Mouse (Mus musculus) lung, adult 2 months (tissue): ENCODE measurements around the gene Fgf15. TPM values are rescaled to one million over a fixed set of nuclear protein-coding genes. Genes with fewer than 3 reads are reported as not detected.

ENCODE experiments used
- DNase-seq: peaks from one replicate; pipeline ENCODE4 v3.0.0; 2022
- H3K4me1 ChIP-seq: fragments of 200-500 bp; 2 replicates; pipeline ENCODE4 v1.6.1; 2011; ENCODE audit warnings: low read length; ENCODE audit not compliant: control insufficient read depth, insufficient read depth
- H3K4me3 ChIP-seq: fragments of 200-500 bp; replicated peaks from 2 replicates; pipeline ENCODE3; 2011; ENCODE audit warnings: low read depth, mild to moderate bottlenecking, control low read depth, low read length; ENCODE audit errors: extremely low read depth
- CTCF ChIP-seq: fragments of 200-500 bp; IDR thresholded peaks from 2 replicates; pipeline ENCODE4 v1.5.1; 2011; ENCODE audit warnings: mild to moderate bottlenecking, low read length, control low read depth; ENCODE audit not compliant: insufficient read depth
- POLR2A ChIP-seq: fragments of 200-500 bp; IDR thresholded peaks from 2 replicates; pipeline ENCODE4 v1.6.1; 2011; ENCODE audit warnings: low read depth, mild to moderate bottlenecking, control low read depth, low read length, borderline replicate concordance; ENCODE audit errors: extremely low read depth
- WGBS: fragments of 180-500 bp; shearing (Covaris S2); methylation state at CpG from one replicate; pipeline ENCODE4 v1.1.7; 2018; 5-methylcytosine and 5-hydroxymethylcytosine counted together
- polyA plus RNA-seq: library from polyadenylated mRNA; depleted of rRNA; stranded (reverse); fragments of >200 nt; gene quantifications from 2 replicates; pipeline ENCODE4 v1.2.3, GENCODE M21; 2012; rRNA removed

Gene Fgf15
- polyA plus RNA-seq, 1 experiment = not detected

DNA sequence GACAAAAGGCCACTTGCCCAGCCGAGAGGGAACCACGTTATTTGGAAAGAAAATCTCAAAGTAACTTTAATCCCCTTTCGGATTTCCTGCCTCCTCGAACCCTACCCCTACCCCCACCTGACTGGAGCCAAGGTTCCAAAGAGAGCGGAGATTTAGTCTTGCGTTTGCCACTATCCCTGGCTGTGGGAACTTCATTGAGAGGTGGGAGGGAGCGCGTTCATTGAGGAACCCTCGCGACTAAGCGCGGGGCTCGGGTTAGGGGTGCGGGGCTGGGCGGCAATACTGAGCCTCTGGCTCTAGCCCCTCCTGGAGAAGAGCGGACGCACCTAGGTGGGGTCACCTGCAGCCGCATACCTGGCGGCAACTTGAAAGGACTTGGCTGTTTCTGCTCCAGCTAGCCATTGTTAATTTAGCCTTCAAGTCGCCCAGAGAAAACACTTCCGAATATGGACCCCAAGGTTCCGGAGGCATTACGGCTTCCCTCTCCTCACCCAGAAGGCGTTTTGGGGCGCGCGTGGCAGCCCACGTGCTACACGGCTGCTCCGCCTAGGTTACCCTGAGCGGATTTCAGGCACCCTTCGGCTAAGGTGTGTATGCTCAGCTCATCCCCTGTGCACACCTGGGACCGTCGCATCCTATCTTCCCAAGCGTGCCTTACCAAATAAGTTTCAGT is 45.9 kb downstream of the Fgf15 start:
- H3K4me3 ChIP-seq = peak overlapping the region; percentile 33
- 1% methylated on average over 35 of the region's 35 CpGs for WGBS
- no peak for TF ChIP-seq CTCF
- TF ChIP-seq POLR2A = no peak
- DNase-seq = peak; percentile 43
- H3K4me1 ChIP-seq = peaks cover 6% of the 10 kb centered on the region

- H3K4me3 ChIP-seq = peak overlapping the region; percentile 2
- peaks cover 6% of the 10 kb centered on the region for H3K4me1 ChIP-seq
- WGBS = 7% methylated on average over 20 of the region's 20 CpGs
- DNase-seq = peak; percentile 40
- TF ChIP-seq POLR2A (no peak), CTCF (no peak)
Observed at GRCm38 (mm10) chr7:144942744-144943135, 46.4 kb downstream of the Fgf15 start.

DNA sequence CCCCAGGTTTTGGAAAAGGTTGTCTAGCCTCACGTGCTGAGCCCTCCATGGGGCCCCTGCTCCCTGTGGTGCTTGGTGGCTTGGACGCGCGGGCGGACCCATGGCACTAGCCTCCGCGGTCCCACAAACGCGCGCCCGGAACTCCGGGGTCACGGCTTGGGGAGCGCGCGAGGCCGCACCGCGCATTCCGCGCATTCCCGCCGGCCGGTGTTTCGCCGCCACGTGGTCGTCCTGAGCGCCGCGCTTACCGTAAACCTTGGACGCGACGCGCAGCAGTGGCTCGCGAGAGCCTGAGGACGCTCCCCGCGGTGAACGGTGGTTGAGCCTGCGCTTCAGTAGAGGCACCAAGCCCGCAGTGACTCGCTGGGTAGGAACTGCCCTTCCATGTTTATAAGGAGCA is 46.9 kb downstream of the Fgf15 start:
- Histone ChIP-seq H3K4me1 (peaks cover 6% of the 10 kb centered on the region), H3K4me3 (peak overlapping the region; percentile 39)
- under 1% methylated on average over 45 of the region's 45 CpGs for WGBS
- TF ChIP-seq POLR2A (0 out of 2 replicates have a peak, but pooled peaks have one; percentile 13), CTCF (no peak)
- DNase-seq = peak; percentile 83

Other genes starting within 250 kb of the Fgf15 start
- gene Ano1, start 144.6 kb upstream of the Fgf15 start, polyA plus RNA-seq = 86.3 and 92.3 TPM in 2 replicates
- gene Fgf3, start 58.4 kb upstream of the Fgf15 start, polyA plus RNA-seq = not detected in 2 replicates
- gene Fgf4, start 49.2 kb upstream of the Fgf15 start, polyA plus RNA-seq = not detected in 2 replicates
- 13.5 and 17.7 TPM in 2 replicates for gene LTO1, start 18.6 kb downstream of the Fgf15 start, polyA plus RNA-seq
- gene Ccnd1, start 43.4 kb downstream of the Fgf15 start, polyA plus RNA-seq = 106 and 138 TPM in 2 replicates